Mouse (Mus musculus): ENCODE measurements around the gene Faf2.

- TF ChIP-seq TAL1 (IDR thresholded peaks at IDR 0.05; ENCODE audit: low read length) (no peak), GATA1 (IDR thresholded peaks at IDR 0.05; ENCODE audit: low read length) (no peak)
Measured at GRCm38 (mm10) chr13:54704890-54705289, 83.3 kb downstream of the Faf2 start.

Measured in erythroblast, embryonic 14.5 days (primary cell).